Mouse (Mus musculus) urinary bladder, postnatal 4 days (tissue): ENCODE results near the gene Hspa12a.

Source experiments
- DNase-seq, 2 experiments: peaks; one replicate each; pipeline ENCODE4 v3.0.0; 2021 to 2022; ENCODE audit warnings: low spot score in 2 of 2

The Hspa12a gene

GRCm38 (mm10) chr19:58942841-58943828 lies at the start of gene Hspa12a, which contains the start of gene Eno4:
Hspa12a (minus strand) TSS chr19:58943654.
Eno4 (plus strand) TSS chr19:58943425.
- peak; percentile 93 to 95 for DNase-seq

- no peak for DNase-seq
These were observed 38.1 kb upstream of the Hspa12a start for GRCm38 (mm10) chr19:58981571-58981970.

- DNase-seq = no peak
These were observed 36.6 kb upstream of the Hspa12a start for GRCm38 (mm10) chr19:58980056-58980440.

DNA sequence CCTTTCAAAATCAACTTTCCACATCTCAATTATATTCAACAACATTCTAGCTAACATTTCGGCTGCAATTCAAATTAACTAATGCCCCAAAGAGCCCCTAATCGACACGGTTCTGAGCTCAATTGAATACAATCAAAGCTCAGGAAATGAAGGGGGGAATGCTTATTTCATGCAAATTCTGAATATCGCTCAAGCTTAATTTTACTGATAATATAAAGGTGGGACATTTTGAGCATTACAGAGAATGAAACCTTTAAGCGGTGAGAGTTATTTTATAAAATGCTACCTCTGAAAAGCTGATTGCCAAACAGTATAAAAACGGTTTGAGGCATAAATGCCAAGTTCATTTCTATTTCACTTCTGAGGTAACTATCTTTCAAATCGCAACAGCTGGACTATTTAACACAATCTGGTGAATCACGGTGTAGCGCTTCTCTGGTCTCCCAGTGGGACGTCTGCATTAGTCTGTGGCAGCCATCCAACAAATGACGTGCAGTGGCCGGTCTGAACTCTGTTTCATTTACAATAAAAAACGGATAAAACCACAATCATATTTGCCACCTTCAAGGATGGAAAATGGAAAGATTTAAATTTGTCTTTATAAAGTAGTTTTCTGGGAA lies 36.1 kb upstream of the Hspa12a start:
- DNase-seq = no peak

DNA sequence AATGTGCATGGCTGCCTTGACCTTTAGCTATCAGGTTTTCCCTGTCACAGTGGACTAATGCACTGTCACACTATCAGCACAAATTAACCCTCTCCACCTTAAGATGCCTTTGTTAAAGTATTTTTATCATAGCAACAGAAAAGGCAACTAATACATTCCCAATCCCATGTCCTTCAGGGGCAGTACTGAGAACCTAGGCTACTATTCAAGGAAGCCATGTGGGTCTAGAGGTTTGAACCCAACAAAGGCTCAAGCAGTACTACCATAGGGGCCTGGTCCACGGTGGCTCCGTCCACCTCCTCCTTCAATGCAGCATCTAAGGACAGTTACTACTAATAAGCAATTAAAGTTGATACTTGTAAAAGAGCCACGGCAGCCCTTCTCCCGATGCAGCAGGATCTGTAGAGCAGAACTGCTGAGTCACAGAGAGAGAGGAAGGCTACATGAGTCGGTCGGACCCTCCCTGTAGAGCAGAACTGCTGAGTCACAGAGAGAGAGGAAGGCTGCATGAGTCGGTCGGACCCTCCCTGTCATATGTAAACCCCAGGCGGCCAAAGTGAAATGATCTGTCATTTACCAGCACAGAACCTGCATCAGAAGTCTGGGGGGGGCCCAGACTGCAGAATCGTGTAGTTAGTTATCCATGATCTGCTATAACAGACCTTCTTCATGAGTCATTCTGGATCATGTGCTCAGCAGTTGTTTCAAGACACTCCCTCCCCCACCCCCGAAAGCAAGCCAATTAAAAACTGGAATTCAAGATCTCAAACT lies 35.1 kb upstream of the Hspa12a start:
- no peak for DNase-seq

- DNase-seq = no peak
These were observed 31.9 kb upstream of the Hspa12a start for GRCm38 (mm10) chr19:58975216-58975863.

DNA sequence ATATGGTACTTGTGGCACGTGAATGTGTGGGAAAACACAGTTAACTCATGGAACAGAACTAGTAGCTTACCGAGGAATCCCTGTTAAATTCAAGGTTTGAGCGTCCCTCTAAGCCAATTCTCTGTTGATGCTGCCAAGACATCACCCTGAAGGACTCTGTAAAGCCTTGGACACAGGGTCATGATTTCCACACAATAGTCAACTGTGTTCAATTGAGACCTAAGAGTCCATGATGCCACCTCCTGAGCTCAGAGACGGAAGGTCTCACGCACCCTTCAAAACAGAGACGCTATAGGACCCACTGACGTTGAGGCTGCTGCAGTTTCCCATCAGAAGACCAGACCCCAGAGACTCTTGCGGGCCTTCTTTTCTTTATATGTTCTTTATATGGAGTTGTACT lies 30.7 kb upstream of the Hspa12a start:
- DNase-seq = no peak

DNA sequence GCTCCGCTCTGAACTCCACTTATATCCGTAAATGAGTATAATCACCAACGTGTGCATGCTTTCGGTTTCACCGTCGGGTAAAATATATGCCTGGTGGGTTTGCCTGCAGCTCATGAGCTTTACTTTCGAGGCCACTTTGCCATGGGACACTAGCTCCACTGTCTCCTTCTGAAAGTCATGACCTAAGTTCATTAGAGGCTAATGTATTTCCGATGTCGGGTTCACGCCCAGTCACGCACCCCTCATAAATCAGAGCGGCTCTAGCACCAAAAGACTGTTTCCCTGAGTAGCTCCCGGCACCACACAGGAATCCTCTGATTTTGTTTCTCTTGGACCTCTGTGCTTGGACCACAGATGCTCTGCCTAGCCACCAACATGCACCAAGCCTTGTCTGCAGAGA lies 27.4 kb upstream of the Hspa12a start:
- no peak for DNase-seq

GRCm38 (mm10) chr19:58968731-58969506 lies 25.5 kb upstream of the Hspa12a start:
- DNase-seq = no peak

DNA sequence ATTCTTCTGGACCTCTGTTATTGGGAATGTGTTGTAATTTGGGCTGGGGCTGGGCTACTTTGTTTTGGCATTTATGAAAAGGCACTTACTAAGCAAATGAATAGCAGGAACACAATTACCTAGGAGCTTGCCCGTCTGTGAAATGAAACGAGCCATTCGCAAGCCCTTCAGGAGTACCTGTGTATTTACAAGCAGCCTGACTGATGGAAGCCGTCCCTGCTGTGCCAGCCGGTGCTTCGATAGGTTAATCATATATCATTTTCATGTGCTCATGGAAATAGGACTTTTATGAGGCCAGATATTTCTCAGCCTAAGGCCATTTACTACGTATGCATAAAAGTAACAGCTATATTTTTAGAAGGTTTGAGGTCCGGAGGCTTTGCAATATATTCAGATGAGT lies 19.6 kb upstream of the Hspa12a start:
- DNase-seq = no peak

DNA sequence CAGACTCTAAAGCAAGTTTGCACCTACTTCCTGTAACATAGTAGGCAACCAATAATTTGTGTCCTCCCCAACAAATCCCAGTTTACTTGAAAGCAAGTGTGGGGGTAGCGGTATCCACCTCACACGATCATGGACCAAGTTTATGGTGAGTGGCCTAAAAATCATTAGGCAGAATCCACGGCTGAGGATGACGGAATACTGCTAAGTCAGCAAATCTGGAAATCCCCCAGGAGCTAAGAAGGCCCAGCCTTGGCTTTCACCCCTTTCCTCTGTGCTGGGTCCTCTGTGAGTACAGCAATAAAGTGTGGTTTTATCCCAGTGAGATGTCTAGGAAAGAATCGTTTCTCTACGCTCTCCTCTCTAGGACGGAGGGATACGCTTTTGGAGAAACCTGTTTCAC lies 11.3 kb upstream of the Hspa12a start:
- DNase-seq = no peak

DNA sequence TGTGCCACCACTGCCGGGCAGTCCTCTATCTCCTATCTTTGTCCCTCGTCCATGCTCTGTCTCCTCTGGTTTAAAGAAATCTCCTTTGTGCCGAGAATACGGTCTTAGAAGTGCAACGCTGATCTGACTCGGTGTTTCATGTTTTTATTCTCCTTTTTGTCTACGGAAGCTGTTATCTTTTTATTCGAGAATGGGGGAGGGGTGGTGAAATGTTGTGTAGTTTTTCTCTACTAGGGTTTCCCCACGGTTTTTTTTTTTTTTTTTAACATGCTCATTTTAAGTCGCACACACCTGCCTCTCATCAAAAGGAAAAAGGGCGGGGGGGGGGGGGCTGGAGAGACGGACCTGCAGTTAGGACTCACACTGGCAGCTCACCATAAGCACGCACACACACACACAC lies 8.8 kb upstream of the Hspa12a start:
- no peak for DNase-seq

DNA sequence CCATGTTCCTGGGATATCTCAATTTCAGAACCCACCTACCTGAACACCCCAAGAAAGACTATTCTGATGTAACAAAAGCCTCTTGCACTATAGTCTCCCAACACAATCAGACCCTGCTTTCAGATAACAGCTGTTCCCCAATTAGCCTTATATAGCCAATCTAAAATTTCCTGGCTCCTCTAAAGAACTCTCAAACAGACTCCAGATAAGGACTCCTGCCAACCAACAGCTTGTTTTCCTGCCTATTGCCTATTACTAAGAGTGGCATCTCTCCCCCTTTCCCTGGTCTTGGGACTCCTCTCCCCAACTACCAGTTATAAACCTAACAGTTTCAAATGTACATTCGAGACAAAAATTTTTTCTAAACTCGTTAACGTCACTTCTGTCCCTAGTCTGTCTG lies 8.1 kb upstream of the Hspa12a start:
- DNase-seq = no peak

DNA sequence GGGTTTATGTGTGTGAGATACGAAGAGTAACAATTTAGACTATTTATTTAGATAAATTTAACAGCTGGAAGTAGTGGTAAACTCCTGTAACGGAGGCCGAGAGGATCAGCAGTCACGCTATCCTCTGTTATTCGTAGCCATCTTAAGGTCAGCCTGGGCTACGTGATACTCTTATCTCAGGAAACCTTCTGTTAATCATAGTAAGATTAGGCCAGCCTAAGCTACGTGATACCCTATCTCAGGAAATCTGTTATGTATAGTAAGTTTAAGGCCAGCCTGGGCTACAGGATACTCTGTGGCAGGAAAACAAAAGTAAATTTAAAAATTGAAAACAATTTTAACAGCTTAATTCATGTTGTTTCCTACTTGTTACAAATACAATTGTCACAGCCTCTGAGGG lies 2.5 kb upstream of the Hspa12a start:
- no peak for DNase-seq

DNA sequence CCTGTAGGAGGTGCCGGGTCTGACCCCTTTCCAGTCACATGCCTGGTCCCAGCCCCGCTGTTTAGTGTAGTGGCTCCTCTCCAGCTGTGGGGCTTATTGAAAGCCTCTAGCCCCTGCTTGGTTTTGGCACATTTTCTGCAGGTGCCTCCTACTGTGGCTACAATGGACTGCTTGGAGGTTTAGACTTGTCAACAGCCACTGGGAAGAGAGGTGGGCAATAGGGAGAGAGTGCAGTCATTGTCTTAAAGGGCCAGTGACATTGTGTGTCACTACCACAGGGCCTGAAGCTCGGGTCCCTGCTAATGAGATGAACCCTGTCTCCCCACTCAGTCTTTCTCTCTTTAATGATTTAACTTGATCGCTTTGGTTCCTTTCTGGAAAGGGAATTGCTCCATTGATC lies 10.4 kb downstream of the Hspa12a start:
- DNase-seq = no peak

GRCm38 (mm10) chr19:58931081-58931800 lies 12.2 kb downstream of the Hspa12a start:
- no peak for DNase-seq

DNA sequence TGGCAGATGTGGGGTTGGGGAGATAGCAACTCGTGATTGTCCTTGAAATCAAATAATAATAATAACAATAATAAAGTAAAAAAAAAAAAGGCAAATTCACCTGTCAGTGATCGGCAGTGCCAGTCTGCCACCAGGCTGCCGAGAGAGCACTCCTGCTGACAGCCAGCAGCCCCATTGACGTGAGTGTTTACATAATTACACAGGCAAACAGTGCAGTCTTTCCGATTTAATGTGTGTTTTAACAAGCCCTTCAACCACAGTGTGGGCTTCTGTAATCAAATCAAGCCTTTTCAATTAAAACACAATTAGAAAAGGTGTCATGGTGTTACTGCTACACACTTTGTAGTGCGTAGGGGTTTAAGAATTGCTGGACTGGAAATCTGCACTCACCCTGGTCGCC lies 24.3 kb downstream of the Hspa12a start:
- DNase-seq = no peak

GRCm38 (mm10) chr19:58918597-58918996 lies 24.9 kb downstream of the Hspa12a start:
- no peak for DNase-seq

GRCm38 (mm10) chr19:58913301-58913700 lies 30.2 kb downstream of the Hspa12a start:
- no peak for DNase-seq

GRCm38 (mm10) chr19:58911386-58911785 lies 32.1 kb downstream of the Hspa12a start:
- peak; percentile 60 to 77 for DNase-seq
